Mouse (Mus musculus) bone marrow, adult 2 months (tissue): Measurements from ENCODE around the gene Col4a1.

Experiments
- CTCF ChIP-seq: fragments of 200-500 bp; IDR thresholded peaks from 2 replicates; pipeline ENCODE4 v1.5.1; 2011; ENCODE audit warnings: low read length, control low read depth; ENCODE audit not compliant: control insufficient read depth, insufficient read depth
- POLR2A ChIP-seq: fragments of 200-500 bp; IDR thresholded peaks from 2 replicates; pipeline ENCODE4 v1.6.1; 2011; ENCODE audit warnings: low read depth, mild to moderate bottlenecking, control low read depth, low read length, borderline replicate concordance; ENCODE audit not compliant: control insufficient read depth

GRCm38 (mm10) chr8:11357921-11358436 is 45.4 kb upstream of the Col4a1 start:
- TF ChIP-seq POLR2A: no peak
- no peak for TF ChIP-seq CTCF
